Mouse (Mus musculus): ENCODE data around the gene Prrt3. TPM values are rescaled to one million over a fixed set of nuclear protein-coding genes. Genes with fewer than 3 reads are reported as not detected.

The Prrt3 gene
- polyA plus RNA-seq, 1 experiment from 2014 or later, result 0.77 TPM

DNA sequence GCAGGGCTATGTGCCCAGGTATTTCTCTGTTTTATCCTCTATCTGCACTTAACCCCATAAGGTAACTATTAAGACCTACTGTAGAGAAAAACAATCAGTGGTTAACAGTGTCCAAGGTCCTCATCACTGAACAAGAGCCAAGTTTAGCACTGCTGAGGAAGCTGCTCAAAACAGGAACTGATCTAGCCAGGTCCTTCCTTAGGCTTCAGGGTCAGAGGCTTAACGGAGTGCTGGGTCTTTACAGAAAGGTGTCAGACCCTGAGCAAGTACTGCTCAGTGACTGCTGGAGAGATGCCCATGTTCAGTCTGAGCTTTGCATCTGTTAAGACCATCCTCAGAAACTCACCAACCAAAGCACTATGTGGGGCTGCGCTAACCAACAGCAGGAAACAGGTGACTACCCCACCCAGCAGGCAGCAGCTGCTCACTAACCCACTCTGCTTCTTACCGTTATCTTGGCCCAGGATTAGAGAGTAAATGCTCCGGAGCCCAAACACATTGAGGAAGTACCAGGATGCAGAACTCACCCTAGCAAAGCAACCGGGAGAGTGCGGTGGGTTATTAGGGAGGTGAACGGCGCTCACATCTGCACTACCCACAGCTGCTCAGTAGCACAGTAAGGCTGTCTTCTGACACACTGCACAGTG is 15.8 kb upstream of the Prrt3 start:
- H3K36me3 ChIP-seq (ENCODE audit: control insufficient read depth, insufficient read depth, low read length), result peaks cover 18% of the 10 kb centered on the region; the same call in 1 of the 2 replicates

DNA sequence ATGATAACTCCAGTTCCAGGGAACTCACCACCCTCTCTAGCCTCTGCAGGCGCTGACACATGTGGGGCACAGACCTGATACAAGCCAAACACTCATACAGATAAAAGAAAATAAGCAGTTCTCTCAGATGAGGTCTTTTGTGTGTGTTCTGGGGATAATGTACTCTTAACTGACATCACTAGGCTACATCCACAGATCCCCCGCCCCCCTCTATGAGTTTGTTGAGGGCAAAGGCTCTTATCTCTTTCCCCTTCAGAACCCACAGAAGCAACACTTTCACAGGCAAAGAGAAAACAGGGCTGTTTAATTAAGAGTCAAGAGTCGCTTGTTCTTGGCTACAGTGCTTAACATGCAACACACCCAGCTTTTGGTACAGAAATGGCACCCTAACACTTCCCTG is 12.9 kb upstream of the Prrt3 start:
- WGBS, result 96% methylated on average over 3 of the region's 3 CpGs
- peaks cover 15% of the 10 kb centered on the region; the same call in 1 of the 2 replicates for H3K36me3 ChIP-seq (ENCODE audit: control insufficient read depth, insufficient read depth, low read length)
- no peak overlapping the region for H3K27ac ChIP-seq (ENCODE audit: low read depth, low read length)
- H3K4me2 ChIP-seq (replicated peaks; ENCODE audit: low read depth, low read length), result no peak overlapping the region
- H3K27me3 ChIP-seq (ENCODE audit: control insufficient read depth, insufficient read depth, low read length), result no peaks in the 10 kb centered on the region
- H3K4me1 ChIP-seq (replicated peaks; ENCODE audit: control insufficient read depth, insufficient read depth, low read length), result no peaks in the 10 kb centered on the region
- H3K9me3 ChIP-seq (ENCODE audit: control insufficient read depth, low read length), result no peaks in the 10 kb centered on the region
- H3K4me3 ChIP-seq (ENCODE audit: low read depth, low read length), result no peak overlapping the region
- DNase-seq (ENCODE audit: low spot score) (no peak), ATAC-seq (ENCODE audit: low FRiP score) (no peak)
- no peak overlapping the region for H3K9ac ChIP-seq (ENCODE audit: low read depth, low read length)

More for the DNA sequence above, 15.8 kb upstream of the Prrt3 start:
- Histone ChIP-seq H3K9ac (ENCODE audit: low read depth, low read length) (no peak overlapping the region), H3K4me1 (replicated peaks; ENCODE audit: control insufficient read depth, insufficient read depth, low read length) (no peaks in the 10 kb centered on the region), H3K27me3 (ENCODE audit: control insufficient read depth, insufficient read depth, low read length) (no peaks in the 10 kb centered on the region), H3K27ac (ENCODE audit: low read depth, low read length) (no peak overlapping the region), H3K4me3 (ENCODE audit: low read depth, low read length) (no peak overlapping the region), H3K4me2 (replicated peaks; ENCODE audit: low read depth, low read length) (no peak overlapping the region), H3K9me3 (ENCODE audit: control insufficient read depth, low read length) (no peaks in the 10 kb centered on the region)
- ATAC-seq (ENCODE audit: low FRiP score) (no peak), DNase-seq (ENCODE audit: low spot score) (no peak)
- WGBS, result 95% methylated on average over 8 of the region's 8 CpGs

GRCm38 (mm10) chr6:113513944-113514343 is 12.2 kb upstream of the Prrt3 start:
- H3K9ac ChIP-seq (ENCODE audit: low read depth, low read length), result no peak overlapping the region
- H3K9me3 ChIP-seq (ENCODE audit: control insufficient read depth, low read length), result no peaks in the 10 kb centered on the region
- H3K4me2 ChIP-seq (replicated peaks; ENCODE audit: low read depth, low read length), result no peak overlapping the region
- no peak overlapping the region for H3K4me3 ChIP-seq (ENCODE audit: low read depth, low read length)
- 91% methylated on average over 6 of the region's 6 CpGs for WGBS
- no peak overlapping the region for H3K27ac ChIP-seq (ENCODE audit: low read depth, low read length)
- no peaks in the 10 kb centered on the region for H3K27me3 ChIP-seq (ENCODE audit: control insufficient read depth, insufficient read depth, low read length)
- H3K36me3 ChIP-seq (ENCODE audit: control insufficient read depth, insufficient read depth, low read length), result peaks cover 15% of the 10 kb centered on the region; the same call in 1 of the 2 replicates
- no peaks in the 10 kb centered on the region for H3K4me1 ChIP-seq (replicated peaks; ENCODE audit: control insufficient read depth, insufficient read depth, low read length)
- no peak for DNase-seq (ENCODE audit: low spot score)
- no peak for ATAC-seq (ENCODE audit: low FRiP score)

- H3K4me2 ChIP-seq (replicated peaks; ENCODE audit: low read depth, low read length), result no peak overlapping the region
- H3K9me3 ChIP-seq (ENCODE audit: control insufficient read depth, low read length), result no peaks in the 10 kb centered on the region
- DNase-seq (ENCODE audit: low spot score), result no peak
- no peak overlapping the region for H3K9ac ChIP-seq (ENCODE audit: low read depth, low read length)
- no peak for ATAC-seq (ENCODE audit: low FRiP score)
- no peaks in the 10 kb centered on the region for H3K4me1 ChIP-seq (replicated peaks; ENCODE audit: control insufficient read depth, insufficient read depth, low read length)
- 40% methylated on average over 5 of the region's 5 CpGs for WGBS
- H3K4me3 ChIP-seq (ENCODE audit: low read depth, low read length), result no peak overlapping the region
- H3K27ac ChIP-seq (ENCODE audit: low read depth, low read length), result no peak overlapping the region
- no peaks in the 10 kb centered on the region for H3K36me3 ChIP-seq (ENCODE audit: control insufficient read depth, insufficient read depth, low read length)
- no peaks in the 10 kb centered on the region for H3K27me3 ChIP-seq (ENCODE audit: control insufficient read depth, insufficient read depth, low read length)
Observed at GRCm38 (mm10) chr6:113508947-113509280, 7.2 kb upstream of the Prrt3 start.

- no peak overlapping the region for H3K9ac ChIP-seq (ENCODE audit: low read depth, low read length)
- DNase-seq (ENCODE audit: low spot score), result no peak
- H3K27me3 ChIP-seq (ENCODE audit: control insufficient read depth, insufficient read depth, low read length), result no peaks in the 10 kb centered on the region
- H3K9me3 ChIP-seq (ENCODE audit: control insufficient read depth, low read length), result no peaks in the 10 kb centered on the region
- no peak overlapping the region for H3K4me3 ChIP-seq (ENCODE audit: low read depth, low read length)
- H3K27ac ChIP-seq (ENCODE audit: low read depth, low read length), result no peak overlapping the region
- no peaks in the 10 kb centered on the region for H3K4me1 ChIP-seq (replicated peaks; ENCODE audit: control insufficient read depth, insufficient read depth, low read length)
- H3K4me2 ChIP-seq (replicated peaks; ENCODE audit: low read depth, low read length), result no peak overlapping the region
- ATAC-seq (ENCODE audit: low FRiP score), result no peak
- no peaks in the 10 kb centered on the region for H3K36me3 ChIP-seq (ENCODE audit: control insufficient read depth, insufficient read depth, low read length)
- WGBS, result 69% methylated on average over 7 of the region's 7 CpGs
Observed at GRCm38 (mm10) chr6:113508272-113508946, 6.7 kb upstream of the Prrt3 start.

GRCm38 (mm10) chr6:113507130-113507529 is 5.4 kb upstream of the Prrt3 start:
- Histone ChIP-seq H3K36me3 (ENCODE audit: control insufficient read depth, insufficient read depth, low read length) (no peaks in the 10 kb centered on the region), H3K9me3 (ENCODE audit: control insufficient read depth, low read length) (no peaks in the 10 kb centered on the region), H3K9ac (ENCODE audit: low read depth, low read length) (no peak overlapping the region), H3K27ac (ENCODE audit: low read depth, low read length) (no peak overlapping the region), H3K4me2 (replicated peaks; ENCODE audit: low read depth, low read length) (no peak overlapping the region), H3K4me1 (replicated peaks; ENCODE audit: control insufficient read depth, insufficient read depth, low read length) (no peaks in the 10 kb centered on the region), H3K27me3 (ENCODE audit: control insufficient read depth, insufficient read depth, low read length) (no peaks in the 10 kb centered on the region), H3K4me3 (ENCODE audit: low read depth, low read length) (no peak overlapping the region)
- ATAC-seq (ENCODE audit: low FRiP score) (no peak), DNase-seq (ENCODE audit: low spot score) (no peak)

DNA sequence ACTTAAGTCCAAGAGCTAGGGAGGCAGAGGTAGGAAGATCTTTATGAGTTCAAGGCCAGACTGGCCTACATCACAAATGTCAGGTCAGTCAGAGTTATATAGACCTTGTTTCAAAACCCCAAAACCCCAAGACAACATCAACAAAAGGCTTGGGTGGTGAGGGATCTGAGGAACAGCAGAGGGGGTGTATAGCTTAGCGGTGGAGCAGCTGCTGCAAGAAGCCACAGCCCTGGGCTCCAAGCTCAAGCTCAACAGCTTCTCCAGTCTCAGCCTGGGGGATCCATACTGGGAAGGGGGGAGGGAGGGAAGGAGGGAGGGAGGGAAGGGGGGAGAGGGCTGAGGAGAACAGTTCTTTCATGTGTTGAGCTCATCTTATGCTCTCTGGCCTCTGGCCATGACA is 4.0 kb upstream of the Prrt3 start:
- DNase-seq (ENCODE audit: low spot score) (no peak), ATAC-seq (ENCODE audit: low FRiP score) (no peak)
- H3K4me3 ChIP-seq (ENCODE audit: low read depth, low read length), result no peak overlapping the region
- WGBS, result 73% methylated on average over 1 of the region's 1 CpGs
- no peaks in the 10 kb centered on the region for H3K27me3 ChIP-seq (ENCODE audit: control insufficient read depth, insufficient read depth, low read length)
- no peaks in the 10 kb centered on the region for H3K9me3 ChIP-seq (ENCODE audit: control insufficient read depth, low read length)
- H3K36me3 ChIP-seq (ENCODE audit: control insufficient read depth, insufficient read depth, low read length), result no peaks in the 10 kb centered on the region
- no peak overlapping the region for H3K9ac ChIP-seq (ENCODE audit: low read depth, low read length)
- H3K4me1 ChIP-seq (replicated peaks; ENCODE audit: control insufficient read depth, insufficient read depth, low read length), result no peaks in the 10 kb centered on the region
- H3K27ac ChIP-seq (ENCODE audit: low read depth, low read length), result no peak overlapping the region
- H3K4me2 ChIP-seq (replicated peaks; ENCODE audit: low read depth, low read length), result no peak overlapping the region

- Histone ChIP-seq H3K27ac (ENCODE audit: low read depth, low read length) (no peak overlapping the region), H3K4me1 (replicated peaks; ENCODE audit: control insufficient read depth, insufficient read depth, low read length) (no peaks in the 10 kb centered on the region), H3K27me3 (ENCODE audit: control insufficient read depth, insufficient read depth, low read length) (no peaks in the 10 kb centered on the region), H3K9me3 (ENCODE audit: control insufficient read depth, low read length) (no peaks in the 10 kb centered on the region), H3K4me2 (replicated peaks; ENCODE audit: low read depth, low read length) (no peak overlapping the region), H3K36me3 (ENCODE audit: control insufficient read depth, insufficient read depth, low read length) (no peaks in the 10 kb centered on the region), H3K9ac (ENCODE audit: low read depth, low read length) (no peak overlapping the region), H3K4me3 (ENCODE audit: low read depth, low read length) (no peak overlapping the region)
- DNase-seq (ENCODE audit: low spot score) (no peak), ATAC-seq (ENCODE audit: low FRiP score) (no peak)
- 69% methylated on average over 2 of the region's 2 CpGs for WGBS
Observed at GRCm38 (mm10) chr6:113502801-113503200, 1.1 kb upstream of the Prrt3 start.

- H3K9me3 ChIP-seq (ENCODE audit: control insufficient read depth, low read length), result no peaks in the 10 kb centered on the region
- H3K36me3 ChIP-seq (ENCODE audit: control insufficient read depth, insufficient read depth, low read length), result no peaks in the 10 kb centered on the region
- H3K4me3 ChIP-seq (ENCODE audit: low read depth, low read length), result no peak overlapping the region
- DNase-seq (ENCODE audit: low spot score), result no peak
- no peak overlapping the region for H3K9ac ChIP-seq (ENCODE audit: low read depth, low read length)
- no peak overlapping the region for H3K27ac ChIP-seq (ENCODE audit: low read depth, low read length)
- H3K4me2 ChIP-seq (replicated peaks; ENCODE audit: low read depth, low read length), result no peak overlapping the region
- ATAC-seq (ENCODE audit: low FRiP score), result no peak
- 0 out of 2 replicates have a peak, but pooled peaks cover 2% of the 10 kb centered on the region for H3K4me1 ChIP-seq (replicated peaks; ENCODE audit: control insufficient read depth, insufficient read depth, low read length)
- 78% methylated on average over 6 of the region's 6 CpGs for WGBS
- peaks cover 6% of the 10 kb centered on the region for H3K27me3 ChIP-seq (ENCODE audit: control insufficient read depth, insufficient read depth, low read length)
Observed at GRCm38 (mm10) chr6:113499346-113499745, 2.4 kb downstream of the Prrt3 start.
